Mouse (Mus musculus): ENCODE results near the gene Sfxn3. TPM values are rescaled to one million over a fixed set of nuclear protein-coding genes. Genes with fewer than 3 reads are reported as not detected.

Gene Sfxn3
- polyA plus RNA-seq, 1 experiment, result 20.7 TPM

DNA sequence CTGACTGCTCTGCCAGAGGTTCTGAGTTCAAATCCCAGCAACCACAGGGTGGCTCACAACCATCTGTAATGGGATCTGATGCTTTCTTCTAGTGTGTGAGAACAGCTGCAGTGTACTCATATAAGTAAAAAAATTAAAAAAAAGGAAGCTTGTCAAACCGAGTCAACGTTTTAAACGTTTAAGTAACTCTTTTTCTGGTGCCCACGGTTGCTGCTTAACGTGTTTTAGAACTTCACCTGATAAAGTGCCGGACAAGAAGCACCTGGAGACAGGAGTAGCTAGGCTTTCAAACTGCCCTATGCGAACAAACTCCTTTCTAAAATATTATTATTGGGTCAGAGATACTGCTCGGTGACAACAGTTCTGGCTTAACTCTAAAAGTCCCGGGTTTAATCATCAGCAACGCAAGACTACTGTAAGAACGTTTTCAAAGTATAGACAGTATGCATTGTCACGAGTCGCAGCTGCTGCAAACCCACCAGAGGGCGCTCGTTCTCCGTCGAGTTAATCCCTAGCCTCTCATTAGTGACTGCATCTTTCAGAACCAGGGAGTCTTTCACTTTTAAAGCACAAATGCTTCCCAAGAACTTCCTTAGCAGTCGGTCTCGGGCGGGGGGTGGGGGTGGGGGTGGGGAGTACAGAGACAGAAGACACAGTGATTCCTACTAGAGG is 26.7 kb downstream of the Sfxn3 start:
- Histone ChIP-seq H3K27me3 (ENCODE audit: control insufficient read depth, insufficient read depth, low read length) (no peaks in the 10 kb centered on the region), H3K36me3 (ENCODE audit: control insufficient read depth, insufficient read depth, low read length) (no peaks in the 10 kb centered on the region), H3K4me3 (ENCODE audit: control insufficient read depth, low read depth, low read length) (peak overlapping the region; percentile 95), H3K27ac (ENCODE audit: control insufficient read depth, insufficient read depth, low read depth, low read length) (no peak overlapping the region; the same call in 1 of the 2 replicates), H3K4me1 (ENCODE audit: control insufficient read depth, insufficient read depth, low read length) (peaks cover 32% of the 10 kb centered on the region)
- TF ChIP-seq POLR2A (IDR thresholded peaks at IDR 0.05; ENCODE audit: control insufficient read depth, low read depth, low read length), result no peak
- peak; percentile 87; the same call in 1 of the 2 replicates for TF ChIP-seq CTCF (IDR thresholded peaks at IDR 0.05; ENCODE audit: control insufficient read depth, insufficient read depth, insufficient replicate concordance, low read depth, low read length)

DNA sequence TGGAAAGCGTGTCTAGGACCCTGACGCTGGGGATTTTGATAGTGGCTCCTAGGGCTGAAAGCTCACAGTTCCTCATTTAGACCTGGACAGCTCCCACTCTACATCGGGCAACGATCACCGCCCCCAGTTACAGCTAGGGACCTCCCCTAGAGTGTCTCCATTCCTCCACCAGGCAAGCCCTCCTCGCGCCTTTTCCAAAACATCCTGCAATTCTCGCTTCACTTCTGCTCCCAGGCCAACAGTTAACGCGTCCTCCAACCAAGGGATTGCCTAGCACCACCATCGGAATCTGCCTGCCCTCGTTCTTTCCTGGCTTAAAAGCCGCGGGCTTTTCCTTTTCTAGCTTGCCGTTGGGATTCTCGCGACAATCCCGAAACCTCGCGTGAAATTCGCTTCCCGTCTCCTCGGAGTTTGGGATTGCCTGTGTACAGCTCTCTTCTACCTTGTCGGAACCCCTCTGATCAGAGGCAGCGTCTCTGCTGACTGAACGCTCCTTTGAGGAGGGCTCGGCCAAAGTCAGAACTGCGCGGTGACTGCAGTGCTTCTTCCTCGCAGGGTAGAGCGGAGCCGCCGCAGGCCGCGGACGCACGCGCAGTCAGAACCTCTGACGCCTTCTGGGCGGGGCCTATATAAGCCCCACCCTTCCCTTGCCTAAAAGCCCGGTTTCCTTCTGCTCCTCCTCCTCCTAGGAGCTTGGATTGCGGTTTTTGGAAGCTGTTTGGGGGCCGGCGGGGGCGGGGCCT is 27.4 kb downstream of the Sfxn3 start, which contains the start of gene Kazald1:
TSS of gene Kazald1 (plus strand) at position 662 of the 743 bp plus-strand sequence.
- Histone ChIP-seq H3K4me3 (ENCODE audit: control insufficient read depth, low read depth, low read length) (peak within 1 kb of the TSS; percentile 95), H3K36me3 (ENCODE audit: control insufficient read depth, insufficient read depth, low read length) (no peaks in the 10 kb centered on the region), H3K27ac (ENCODE audit: control insufficient read depth, insufficient read depth, low read depth, low read length) (peak within 1 kb of the TSS; percentile 99), H3K27me3 (ENCODE audit: control insufficient read depth, insufficient read depth, low read length) (no peaks in the 10 kb centered on the region), H3K4me1 (ENCODE audit: control insufficient read depth, insufficient read depth, low read length) (peaks cover 34% of the 10 kb centered on the region)
- peak; percentile 93 for TF ChIP-seq POLR2A (IDR thresholded peaks at IDR 0.05; ENCODE audit: control insufficient read depth, low read depth, low read length)
- no peak for TF ChIP-seq CTCF (IDR thresholded peaks at IDR 0.05; ENCODE audit: control insufficient read depth, insufficient read depth, insufficient replicate concordance, low read depth, low read length)

DNA sequence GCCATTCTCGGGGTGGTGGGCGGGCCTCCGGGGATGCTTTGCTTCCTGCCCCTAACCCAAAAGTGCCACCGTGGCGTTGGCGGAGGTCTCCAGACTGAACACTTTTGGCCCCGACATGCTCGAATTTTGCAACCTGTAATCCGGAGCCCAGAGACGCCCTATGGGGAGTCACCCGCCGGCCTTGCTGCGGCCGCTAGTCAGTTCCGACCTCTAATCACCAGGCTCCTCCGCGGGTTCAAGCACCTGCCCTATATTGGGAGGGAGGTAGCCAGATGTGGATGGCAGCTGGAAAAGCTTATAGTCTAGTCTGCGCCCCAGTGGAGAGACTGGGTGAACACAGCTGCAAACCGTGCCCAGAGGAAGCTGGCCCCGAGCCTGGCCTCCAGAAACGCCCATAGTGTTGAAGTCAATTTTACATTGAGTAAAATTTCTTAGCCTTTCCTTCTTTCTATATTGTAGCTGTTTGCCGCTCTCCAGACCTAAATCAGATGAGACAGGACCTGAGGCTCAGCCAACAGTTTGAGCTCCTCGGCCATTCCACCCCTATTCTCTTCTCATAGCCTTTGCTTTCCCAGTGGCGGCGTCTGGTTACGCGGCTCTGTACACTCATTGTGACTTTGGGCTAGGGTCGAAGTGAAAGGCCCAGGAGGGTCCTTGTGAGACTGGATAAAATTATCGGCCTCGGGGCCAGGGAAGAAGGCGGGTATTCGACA is 28.2 kb downstream of the Sfxn3 start:
- H3K27ac ChIP-seq (ENCODE audit: control insufficient read depth, insufficient read depth, low read depth, low read length), result peak overlapping the region; percentile 79
- peaks cover 40% of the 10 kb centered on the region for H3K4me1 ChIP-seq (ENCODE audit: control insufficient read depth, insufficient read depth, low read length)

DNA sequence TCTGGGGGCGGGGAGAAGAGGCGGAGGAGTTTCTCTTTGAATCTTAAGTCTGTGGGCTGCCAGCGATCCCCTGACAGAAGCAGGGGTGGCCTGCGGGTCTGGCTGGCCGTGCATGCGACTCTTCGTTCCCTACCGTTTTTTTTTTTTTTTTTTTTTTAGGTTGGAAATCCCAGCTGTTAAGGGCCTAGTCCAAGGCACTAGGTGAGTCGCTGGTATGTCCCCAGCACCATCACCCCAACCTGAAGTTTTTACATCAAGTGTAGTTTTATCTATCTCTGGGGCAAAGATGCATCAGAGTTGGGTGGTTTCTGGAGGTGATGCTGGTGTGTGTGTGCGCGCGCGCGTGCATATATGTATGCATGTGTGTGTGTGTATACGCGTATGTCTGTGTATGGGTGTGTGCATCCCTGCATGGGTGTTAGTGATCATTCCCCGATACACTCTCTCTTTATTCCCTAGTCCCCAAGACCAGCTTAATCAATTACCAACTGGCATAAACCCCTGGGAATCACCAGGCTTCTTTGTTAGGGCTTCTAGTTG is 28.8 kb downstream of the Sfxn3 start:
- TF ChIP-seq CTCF (IDR thresholded peaks at IDR 0.05; ENCODE audit: control insufficient read depth, insufficient read depth, insufficient replicate concordance, low read depth, low read length) (no peak), POLR2A (IDR thresholded peaks at IDR 0.05; ENCODE audit: control insufficient read depth, low read depth, low read length) (no peak)
- Histone ChIP-seq H3K4me3 (ENCODE audit: control insufficient read depth, low read depth, low read length) (no peak overlapping the region), H3K4me1 (ENCODE audit: control insufficient read depth, insufficient read depth, low read length) (peaks cover 41% of the 10 kb centered on the region), H3K36me3 (ENCODE audit: control insufficient read depth, insufficient read depth, low read length) (no peaks in the 10 kb centered on the region), H3K27me3 (ENCODE audit: control insufficient read depth, insufficient read depth, low read length) (peaks cover 2% of the 10 kb centered on the region; the same call in 1 of the 2 replicates), H3K27ac (ENCODE audit: control insufficient read depth, insufficient read depth, low read depth, low read length) (no peak overlapping the region)

More for the DNA sequence above, 28.2 kb downstream of the Sfxn3 start:
- H3K4me3 ChIP-seq (ENCODE audit: control insufficient read depth, low read depth, low read length), result peak overlapping the region; percentile 95
- TF ChIP-seq POLR2A (IDR thresholded peaks at IDR 0.05; ENCODE audit: control insufficient read depth, low read depth, low read length) (no peak), CTCF (IDR thresholded peaks at IDR 0.05; ENCODE audit: control insufficient read depth, insufficient read depth, insufficient replicate concordance, low read depth, low read length) (no peak)
- no peaks in the 10 kb centered on the region for H3K27me3 ChIP-seq (ENCODE audit: control insufficient read depth, insufficient read depth, low read length)
- no peaks in the 10 kb centered on the region for H3K36me3 ChIP-seq (ENCODE audit: control insufficient read depth, insufficient read depth, low read length)

DNA sequence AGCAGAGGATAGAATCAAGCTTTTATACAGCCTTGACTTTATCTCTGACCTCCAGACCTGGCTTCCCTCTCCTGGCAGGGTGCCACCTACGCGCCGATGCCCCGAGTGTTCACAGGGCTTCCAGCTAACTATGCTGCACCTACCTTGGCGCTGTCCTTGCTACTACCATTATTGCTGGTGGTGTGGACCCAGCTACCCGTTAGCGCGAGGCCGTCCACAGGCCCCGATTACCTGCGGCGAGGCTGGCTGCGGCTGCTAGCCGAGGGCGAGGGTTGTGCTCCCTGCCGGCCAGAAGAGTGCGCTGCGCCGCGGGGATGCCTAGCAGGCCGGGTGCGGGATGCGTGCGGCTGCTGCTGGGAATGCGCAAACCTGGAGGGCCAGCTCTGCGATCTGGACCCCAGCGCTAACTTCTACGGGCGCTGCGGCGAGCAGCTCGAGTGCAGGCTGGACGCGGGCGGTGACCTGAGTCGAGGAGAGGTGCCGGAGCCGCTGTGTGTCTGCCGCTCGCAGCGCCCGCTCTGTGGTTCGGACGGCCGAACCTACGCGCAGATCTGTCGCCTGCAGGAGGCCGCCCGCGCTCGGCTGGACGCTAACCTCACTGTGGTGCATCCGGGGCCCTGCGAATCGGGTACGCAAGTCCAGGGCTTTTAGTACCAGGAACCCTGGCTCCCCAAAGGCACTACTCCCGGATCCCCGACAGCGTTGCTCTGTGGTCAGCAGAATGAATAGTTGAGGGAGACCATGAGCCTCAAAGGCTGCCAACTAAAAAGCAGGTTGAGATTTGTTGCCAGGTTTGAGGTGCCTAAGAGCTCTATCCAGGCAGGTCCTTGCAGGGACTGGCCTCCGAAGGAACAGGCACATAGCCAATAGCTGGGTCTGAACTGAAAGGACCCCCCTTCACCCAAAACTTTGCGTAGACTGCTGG is 29.5 kb downstream of the Sfxn3 start:
- Histone ChIP-seq H3K36me3 (ENCODE audit: control insufficient read depth, insufficient read depth, low read length) (no peaks in the 10 kb centered on the region), H3K27ac (ENCODE audit: control insufficient read depth, insufficient read depth, low read depth, low read length) (no peak overlapping the region), H3K4me1 (ENCODE audit: control insufficient read depth, insufficient read depth, low read length) (peaks cover 44% of the 10 kb centered on the region), H3K4me3 (ENCODE audit: control insufficient read depth, low read depth, low read length) (peak overlapping the region; percentile 30), H3K27me3 (ENCODE audit: control insufficient read depth, insufficient read depth, low read length) (peaks cover 2% of the 10 kb centered on the region; the same call in 1 of the 2 replicates)
- TF ChIP-seq POLR2A (IDR thresholded peaks at IDR 0.05; ENCODE audit: control insufficient read depth, low read depth, low read length) (no peak), CTCF (IDR thresholded peaks at IDR 0.05; ENCODE audit: control insufficient read depth, insufficient read depth, insufficient replicate concordance, low read depth, low read length) (peak; percentile 29; the same call in 1 of the 2 replicates)

Data from testis, adult 2 months (tissue).